Mouse (Mus musculus): ENCODE measurements around the gene Smg6. TPM values are rescaled to one million over a fixed set of nuclear protein-coding genes. Genes with fewer than 3 reads are reported as not detected.
A peak's percentile ranks its signal among the peaks of the same experiment; 100 is the strongest.
"Not testable (repeated sequence)": the region's sequence is repeated elsewhere in the genome, so short reads cannot be mapped to it uniquely, and the experiment has no call there.

The Smg6 gene
- polyA plus RNA-seq, 1 experiment: 26.4 TPM

- H3K4me1 ChIP-seq (ENCODE audit: control insufficient read depth, insufficient read depth, low read length): peaks cover 3% of the 10 kb centered on the region
These were observed 247.6 kb downstream of the Smg6 start for GRCm38 (mm10) chr11:75173095-75173798.

GRCm38 (mm10) chr11:75173799-75174165 lies 248.2 kb downstream of the Smg6 start:
- 4% methylated on average over 15 of the region's 15 CpGs for WGBS
- Histone ChIP-seq H3K4me1 (ENCODE audit: control insufficient read depth, insufficient read depth, low read length) (peaks cover 3% of the 10 kb centered on the region), H3K27ac (ENCODE audit: control insufficient read depth, insufficient read depth, low read depth, low read length, poor library complexity) (no peak overlapping the region; the same call in 1 of the 2 replicates), H3K4me3 (replicated peaks; ENCODE audit: control insufficient read depth, low read depth, low read length) (peak overlapping the region; percentile 35)
- TF ChIP-seq CTCF (IDR thresholded peaks at IDR 0.05; ENCODE audit: control insufficient read depth, insufficient read depth, low read length) (no peak), POLR2A (IDR thresholded peaks at IDR 0.05; ENCODE audit: borderline replicate concordance, control insufficient read depth, low read depth, low read length) (no peak)

More at GRCm38 (mm10) chr11:75173095-75173798, 247.6 kb downstream of the Smg6 start:
- peak overlapping the region; percentile 35 for H3K4me3 ChIP-seq (replicated peaks; ENCODE audit: control insufficient read depth, low read depth, low read length)
- WGBS: under 1% methylated on average over 71 of the region's 71 CpGs
- H3K27ac ChIP-seq (ENCODE audit: control insufficient read depth, insufficient read depth, low read depth, low read length, poor library complexity): no peak overlapping the region
- no peak for TF ChIP-seq CTCF (IDR thresholded peaks at IDR 0.05; ENCODE audit: control insufficient read depth, insufficient read depth, low read length)
- no peak; the same call in 1 of the 2 replicates for TF ChIP-seq POLR2A (IDR thresholded peaks at IDR 0.05; ENCODE audit: borderline replicate concordance, control insufficient read depth, low read depth, low read length)

- H3K27ac ChIP-seq (ENCODE audit: control insufficient read depth, insufficient read depth, low read depth, low read length, poor library complexity); H3K4me3 ChIP-seq (replicated peaks; ENCODE audit: control insufficient read depth, low read depth, low read length); H3K4me1 ChIP-seq (ENCODE audit: control insufficient read depth, insufficient read depth, low read length): not testable (repeated sequence)
- WGBS: 55% methylated on average over 6 of the region's 6 CpGs
These were observed 249.0 kb downstream of the Smg6 start for GRCm38 (mm10) chr11:75174574-75174973.

- H3K4me1 ChIP-seq (ENCODE audit: control insufficient read depth, insufficient read depth, low read length): peaks cover 1% of the 10 kb centered on the region; the same call in 1 of the 2 replicates
- TF ChIP-seq CTCF (IDR thresholded peaks at IDR 0.05; ENCODE audit: control insufficient read depth, insufficient read depth, low read length) (no peak), POLR2A (IDR thresholded peaks at IDR 0.05; ENCODE audit: borderline replicate concordance, control insufficient read depth, low read depth, low read length) (no peak)
- no peak overlapping the region; the same call in 1 of the 2 replicates for H3K27ac ChIP-seq (ENCODE audit: control insufficient read depth, insufficient read depth, low read depth, low read length, poor library complexity)
- peak overlapping the region; percentile 92 for H3K4me3 ChIP-seq (replicated peaks; ENCODE audit: control insufficient read depth, low read depth, low read length)
- WGBS: 48% methylated on average over 12 of the region's 12 CpGs
These were observed 252.4 kb downstream of the Smg6 start for GRCm38 (mm10) chr11:75178011-75178410.

- TF ChIP-seq CTCF (IDR thresholded peaks at IDR 0.05; ENCODE audit: control insufficient read depth, insufficient read depth, low read length): peak; percentile 75
- peak; percentile 79; the same call in 1 of the 2 replicates for TF ChIP-seq POLR2A (IDR thresholded peaks at IDR 0.05; ENCODE audit: borderline replicate concordance, control insufficient read depth, low read depth, low read length)
- under 1% methylated on average over 33 of the region's 33 CpGs for WGBS
- H3K4me1 ChIP-seq (ENCODE audit: control insufficient read depth, insufficient read depth, low read length): peaks cover 1% of the 10 kb centered on the region; the same call in 1 of the 2 replicates
- H3K4me3 ChIP-seq (replicated peaks; ENCODE audit: control insufficient read depth, low read depth, low read length): peak within 1 kb of the TSS; percentile 92
- H3K27ac ChIP-seq (ENCODE audit: control insufficient read depth, insufficient read depth, low read depth, low read length, poor library complexity): peak within 1 kb of the TSS; percentile 82
These were observed 253.1 kb downstream of the Smg6 start, which contains the start of gene Ovca2 for GRCm38 (mm10) chr11:75178672-75179208. Ovca2 (minus strand) TSS chr11:75178835.

- WGBS: 85% methylated on average over 2 of the region's 2 CpGs
- H3K27ac ChIP-seq (ENCODE audit: control insufficient read depth, insufficient read depth, low read depth, low read length, poor library complexity): no peak overlapping the region
These were observed 258.4 kb downstream of the Smg6 start for GRCm38 (mm10) chr11:75183917-75184570.

GRCm38 (mm10) chr11:75184573-75184972 lies 258.9 kb downstream of the Smg6 start:
- Histone ChIP-seq H3K27ac (ENCODE audit: control insufficient read depth, insufficient read depth, low read depth, low read length, poor library complexity) (no peak overlapping the region), H3K4me3 (replicated peaks; ENCODE audit: control insufficient read depth, low read depth, low read length) (no peak overlapping the region), H3K4me1 (ENCODE audit: control insufficient read depth, insufficient read depth, low read length) (no peaks in the 10 kb centered on the region)
- TF ChIP-seq CTCF (IDR thresholded peaks at IDR 0.05; ENCODE audit: control insufficient read depth, insufficient read depth, low read length) (no peak), POLR2A (IDR thresholded peaks at IDR 0.05; ENCODE audit: borderline replicate concordance, control insufficient read depth, low read depth, low read length) (no peak)
- WGBS: 83% methylated on average over 5 of the region's 5 CpGs

More at GRCm38 (mm10) chr11:75183917-75184570, 258.4 kb downstream of the Smg6 start:
- no peak for TF ChIP-seq CTCF (IDR thresholded peaks at IDR 0.05; ENCODE audit: control insufficient read depth, insufficient read depth, low read length)
- no peak for TF ChIP-seq POLR2A (IDR thresholded peaks at IDR 0.05; ENCODE audit: borderline replicate concordance, control insufficient read depth, low read depth, low read length)
- Histone ChIP-seq H3K4me3 (replicated peaks; ENCODE audit: control insufficient read depth, low read depth, low read length) (no peak overlapping the region), H3K4me1 (ENCODE audit: control insufficient read depth, insufficient read depth, low read length) (no peaks in the 10 kb centered on the region)

GRCm38 (mm10) chr11:75184986-75185385 lies 259.4 kb downstream of the Smg6 start:
- no peak overlapping the region for H3K4me3 ChIP-seq (replicated peaks; ENCODE audit: control insufficient read depth, low read depth, low read length)
- H3K4me1 ChIP-seq (ENCODE audit: control insufficient read depth, insufficient read depth, low read length): no peaks in the 10 kb centered on the region
- 83% methylated on average over 2 of the region's 2 CpGs for WGBS
- H3K27ac ChIP-seq (ENCODE audit: control insufficient read depth, insufficient read depth, low read depth, low read length, poor library complexity): no peak overlapping the region
- no peak for TF ChIP-seq POLR2A (IDR thresholded peaks at IDR 0.05; ENCODE audit: borderline replicate concordance, control insufficient read depth, low read depth, low read length)
- no peak for TF ChIP-seq CTCF (IDR thresholded peaks at IDR 0.05; ENCODE audit: control insufficient read depth, insufficient read depth, low read length)
